Mouse (Mus musculus) liver, embryonic 16.5 days (tissue): ENCODE results near the gene Atp6v0a1. TPM values are rescaled to one million over a fixed set of nuclear protein-coding genes. Genes with fewer than 3 reads are reported as not detected.

ENCODE experiments used
- ATAC-seq: fragments of 200-750 bp; cut with Nextera tagmentation; 2 replicates; pipeline ENCODE4 v1.8.0; 2017; ENCODE audit warnings: low read depth, mild to moderate bottlenecking, moderate number of reproducible peaks, moderate library complexity
- H3K27ac ChIP-seq: fragments of 300-500 bp; sonication (generic); 2 replicates; pipeline ENCODE4 v1.5.1; 2014; ENCODE audit warnings: mild to moderate bottlenecking, low read length
- H3K27me3 ChIP-seq: fragments of 300-500 bp; sonication (generic); 2 replicates; pipeline ENCODE4 v1.6.1; 2014; ENCODE audit warnings: low read depth, low read length, mixed read lengths; ENCODE audit not compliant: control insufficient read depth, insufficient read depth
- H3K36me3 ChIP-seq: fragments of 300-500 bp; sonication (generic); 2 replicates; pipeline ENCODE4 v1.6.1; 2014; ENCODE audit warnings: mild to moderate bottlenecking; ENCODE audit not compliant: control insufficient read depth, insufficient read depth
- H3K4me1 ChIP-seq: fragments of 300-500 bp; sonication (generic); 2 replicates; pipeline ENCODE4 v1.6.1; 2014; ENCODE audit warnings: low read depth, low read length, mixed read lengths; ENCODE audit not compliant: control insufficient read depth
- H3K4me2 ChIP-seq: fragments of 300-500 bp; sonication (generic); 2 replicates; pipeline ENCODE4 v1.6.1; 2014; ENCODE audit warnings: low read depth, low read length, mixed read lengths
- H3K4me3 ChIP-seq: fragments of 300-500 bp; sonication (generic); 2 replicates; pipeline ENCODE4 v1.5.1; 2014; ENCODE audit warnings: low read depth, mild to moderate bottlenecking, low read length
- H3K9ac ChIP-seq: fragments of 300-500 bp; sonication (generic); 2 replicates; pipeline ENCODE4 v1.6.1; 2014; ENCODE audit warnings: low read depth, low read length
- H3K9me3 ChIP-seq: fragments of 300-500 bp; sonication (generic); replicated peaks from 2 replicates; pipeline ENCODE4 v1.6.1; 2016; ENCODE audit warnings: low read length; ENCODE audit not compliant: control insufficient read depth
- WGBS: fragments of 180-500 bp; shearing (Covaris S2); extraction: QIAGEN DNeasy Blood & Tissue Kit; methylation state at CpG from one replicate; pipeline ENCODE4 v1.1.7; 2014; ENCODE audit not compliant: insufficient replicate concordance; 5-methylcytosine and 5-hydroxymethylcytosine counted together
- polyA plus RNA-seq: library from polyadenylated mRNA; unstranded; fragments of >200 nt; fragmentation: Nextera tagmentation; extraction: Ambion mirVana; gene quantifications from 2 replicates; pipeline ENCODE4 v1.2.1, GENCODE M21; 2015

Atp6v0a1 gene
- polyA plus RNA-seq, 1 experiment from 2014 or later: 47.5 TPM

DNA sequence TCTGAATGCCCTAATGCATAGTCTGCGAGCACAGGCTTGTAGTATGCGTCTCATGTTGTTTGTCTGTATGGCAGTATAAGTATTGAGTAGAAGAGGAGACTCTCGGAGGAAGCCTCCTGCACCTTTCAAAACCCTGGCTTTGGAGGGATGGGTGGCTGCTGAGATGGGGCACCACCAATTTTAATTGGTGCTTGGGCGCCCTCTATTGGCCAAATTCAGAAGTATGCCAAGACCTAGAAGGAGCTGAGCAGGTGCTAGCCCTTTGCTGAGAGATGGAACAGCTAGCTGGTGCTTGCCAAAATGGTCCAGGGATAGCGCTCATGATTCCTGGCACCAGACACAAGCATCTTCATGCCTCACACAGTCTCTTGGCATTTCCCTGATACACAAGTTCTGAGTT is 48.6 kb downstream of the Atp6v0a1 start:
- peaks cover 29% of the 10 kb centered on the region for H3K36me3 ChIP-seq
- 0 out of 2 replicates have a peak, but pooled peaks have one; percentile 33 for ATAC-seq
- H3K27me3 ChIP-seq: no peaks in the 10 kb centered on the region
- peaks cover 3% of the 10 kb centered on the region; the same call in 1 of the 2 replicates for H3K9me3 ChIP-seq
- no peak overlapping the region for H3K9ac ChIP-seq
- no peak overlapping the region for H3K4me2 ChIP-seq
- 24% methylated on average over 5 of the region's 5 CpGs for WGBS
- H3K4me3 ChIP-seq: no peak overlapping the region
- no peak overlapping the region for H3K27ac ChIP-seq
- peaks cover 20% of the 10 kb centered on the region for H3K4me1 ChIP-seq

DNA sequence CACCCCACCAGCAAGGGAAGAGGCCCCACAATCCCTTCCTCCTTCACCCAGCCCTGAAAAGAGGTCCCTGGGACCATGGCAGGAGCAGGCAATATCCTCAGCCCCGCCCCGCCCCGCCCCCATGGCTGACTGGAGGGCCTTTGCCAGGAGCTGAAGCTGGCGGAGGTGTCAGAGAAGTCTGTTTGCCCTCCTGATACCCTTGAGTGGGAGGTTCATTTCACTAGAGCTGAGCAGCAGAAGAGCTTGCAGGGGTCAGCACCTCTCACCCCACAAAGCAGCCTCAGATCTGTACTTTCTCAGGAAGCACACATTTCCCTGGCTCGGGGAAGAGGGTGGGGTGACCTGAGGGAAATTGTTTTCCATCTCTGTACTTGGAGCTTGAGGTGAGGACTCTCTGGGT is 49.5 kb downstream of the Atp6v0a1 start:
- peaks cover 28% of the 10 kb centered on the region for H3K4me1 ChIP-seq
- no peak overlapping the region for H3K9ac ChIP-seq
- no peak overlapping the region for H3K4me3 ChIP-seq
- ATAC-seq: no peak
- H3K36me3 ChIP-seq: peaks cover 21% of the 10 kb centered on the region
- no peak overlapping the region for H3K27ac ChIP-seq
- no peaks in the 10 kb centered on the region for H3K27me3 ChIP-seq
- WGBS: 60% methylated on average over 5 of the region's 5 CpGs
- peaks cover 1% of the 10 kb centered on the region; the same call in 1 of the 2 replicates for H3K9me3 ChIP-seq
- H3K4me2 ChIP-seq: no peak overlapping the region

DNA sequence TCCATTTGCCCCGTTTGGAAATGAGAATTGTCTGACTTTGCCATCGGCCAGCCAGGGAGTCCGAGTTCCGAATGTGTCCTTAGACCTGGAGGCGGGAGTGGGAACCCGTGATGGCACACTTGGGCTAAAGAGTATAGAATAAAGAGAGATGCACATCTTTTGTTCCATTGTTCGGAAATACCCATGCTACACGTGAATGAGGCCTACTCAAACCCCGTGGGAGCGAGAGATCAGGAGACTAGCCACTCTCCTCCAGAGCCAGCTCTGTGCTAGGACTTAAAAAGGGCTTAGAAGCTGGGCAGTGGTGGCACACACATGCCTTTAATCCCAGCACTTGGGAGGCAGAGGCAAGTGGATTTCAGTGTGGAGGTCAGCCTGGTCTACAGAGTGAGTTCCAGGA is 50.2 kb downstream of the Atp6v0a1 start:
- Histone ChIP-seq H3K9me3 (no peaks in the 10 kb centered on the region), H3K36me3 (peaks cover 19% of the 10 kb centered on the region), H3K4me2 (no peak overlapping the region), H3K4me1 (peaks cover 36% of the 10 kb centered on the region), H3K27me3 (no peaks in the 10 kb centered on the region), H3K27ac (no peak overlapping the region), H3K9ac (no peak overlapping the region), H3K4me3 (no peak overlapping the region)
- 88% methylated on average over 10 of the region's 10 CpGs for WGBS
- no peak for ATAC-seq

DNA sequence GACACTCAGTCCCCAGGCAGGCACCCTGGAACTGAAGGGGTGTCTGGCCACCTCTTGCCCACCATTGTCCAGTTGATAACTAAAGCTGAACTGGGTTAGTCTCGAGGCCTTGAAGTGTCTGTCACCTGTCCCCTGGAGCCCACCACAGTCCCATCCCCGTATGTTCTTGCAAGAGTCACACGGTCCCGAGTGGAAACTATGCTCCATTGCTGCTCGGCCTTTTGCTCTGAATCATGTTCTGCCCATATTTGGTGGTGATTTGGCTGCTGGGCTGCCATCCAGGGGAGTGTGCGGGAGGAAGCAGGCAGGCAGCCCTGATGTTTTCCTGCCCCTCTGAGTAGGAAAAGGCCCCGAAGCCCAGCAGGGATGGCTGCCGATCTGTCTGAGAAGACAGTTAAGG is 50.9 kb downstream of the Atp6v0a1 start:
- peaks cover 42% of the 10 kb centered on the region for H3K4me1 ChIP-seq
- peak overlapping the region; percentile 2; the same call in 1 of the 2 replicates for H3K27ac ChIP-seq
- WGBS: 76% methylated on average over 8 of the region's 8 CpGs
- no peak overlapping the region for H3K9ac ChIP-seq
- no peaks in the 10 kb centered on the region for H3K9me3 ChIP-seq
- ATAC-seq: no peak
- no peak overlapping the region for H3K4me3 ChIP-seq
- H3K27me3 ChIP-seq: no peaks in the 10 kb centered on the region
- no peak overlapping the region for H3K4me2 ChIP-seq
- peaks cover 19% of the 10 kb centered on the region for H3K36me3 ChIP-seq

DNA sequence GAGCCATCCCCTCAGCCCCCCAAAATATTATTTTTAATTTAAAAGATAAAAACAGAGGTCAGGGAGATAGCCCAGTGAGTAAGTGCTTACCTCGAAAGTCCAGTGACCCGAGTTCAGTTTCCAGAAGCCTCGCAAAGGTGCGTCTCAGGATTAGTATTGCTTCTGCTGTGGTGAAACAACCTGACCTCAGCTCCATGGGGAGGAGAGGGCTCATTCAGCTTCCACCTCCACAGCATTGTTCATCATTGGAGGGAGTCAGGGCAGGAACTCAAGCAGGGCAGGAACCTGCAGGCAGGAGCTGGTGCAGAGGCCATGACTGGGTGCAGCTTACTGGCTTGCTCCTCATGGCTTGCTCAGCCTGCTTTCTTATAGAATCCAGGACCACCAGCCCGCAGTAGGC is 51.8 kb downstream of the Atp6v0a1 start:
- peaks cover 50% of the 10 kb centered on the region for H3K4me1 ChIP-seq
- no peaks in the 10 kb centered on the region for H3K27me3 ChIP-seq
- peaks cover 10% of the 10 kb centered on the region for H3K36me3 ChIP-seq
- WGBS: 88% methylated on average over 5 of the region's 5 CpGs
- no peak overlapping the region for H3K4me3 ChIP-seq
- no peak overlapping the region for H3K27ac ChIP-seq
- no peaks in the 10 kb centered on the region for H3K9me3 ChIP-seq
- no peak overlapping the region for H3K4me2 ChIP-seq
- no peak overlapping the region for H3K9ac ChIP-seq
- ATAC-seq: no peak

DNA sequence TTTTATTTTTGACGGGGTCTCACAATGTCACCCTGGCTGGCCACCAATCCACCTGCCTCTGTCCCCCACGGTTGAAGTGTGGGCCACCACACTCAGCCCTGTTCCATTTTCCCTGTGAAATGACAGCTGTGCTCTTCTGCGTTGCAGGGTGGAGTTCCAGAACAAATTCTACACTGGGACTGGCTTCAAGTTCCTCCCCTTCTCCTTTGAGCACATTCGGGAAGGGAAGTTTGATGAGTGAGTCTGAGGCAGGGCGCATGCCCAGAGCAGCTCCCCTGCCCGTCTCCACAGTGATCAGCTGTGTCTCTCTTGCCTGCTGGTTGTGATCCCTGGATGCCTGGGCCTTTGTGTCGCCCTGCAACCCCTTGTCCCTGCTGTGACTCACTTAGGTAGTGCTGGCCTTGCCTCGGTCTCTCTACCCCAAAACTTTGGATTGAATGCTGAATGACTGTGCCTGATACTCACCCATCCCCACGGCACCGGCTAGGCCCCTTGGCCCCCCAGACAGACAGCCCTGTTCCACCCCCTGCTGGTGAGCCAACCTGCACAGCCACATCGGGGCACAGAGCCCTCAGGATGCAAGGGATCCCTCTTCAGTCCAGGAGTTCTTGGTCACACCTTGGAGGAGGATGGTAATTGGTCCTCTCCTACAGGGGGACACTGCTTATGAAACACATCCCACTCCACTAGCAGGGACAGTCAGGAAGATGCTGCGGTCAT is 53.1 kb downstream of the Atp6v0a1 start:
- Histone ChIP-seq H3K4me2 (no peak overlapping the region), H3K4me3 (no peak overlapping the region), H3K27ac (peak overlapping the region; percentile 100), H3K9me3 (no peaks in the 10 kb centered on the region), H3K27me3 (no peaks in the 10 kb centered on the region), H3K9ac (no peak overlapping the region; the same call in 1 of the 2 replicates), H3K4me1 (peaks cover 60% of the 10 kb centered on the region), H3K36me3 (peaks cover 8% of the 10 kb centered on the region)
- no peak for ATAC-seq
- WGBS: 66% methylated on average over 12 of the region's 12 CpGs

DNA sequence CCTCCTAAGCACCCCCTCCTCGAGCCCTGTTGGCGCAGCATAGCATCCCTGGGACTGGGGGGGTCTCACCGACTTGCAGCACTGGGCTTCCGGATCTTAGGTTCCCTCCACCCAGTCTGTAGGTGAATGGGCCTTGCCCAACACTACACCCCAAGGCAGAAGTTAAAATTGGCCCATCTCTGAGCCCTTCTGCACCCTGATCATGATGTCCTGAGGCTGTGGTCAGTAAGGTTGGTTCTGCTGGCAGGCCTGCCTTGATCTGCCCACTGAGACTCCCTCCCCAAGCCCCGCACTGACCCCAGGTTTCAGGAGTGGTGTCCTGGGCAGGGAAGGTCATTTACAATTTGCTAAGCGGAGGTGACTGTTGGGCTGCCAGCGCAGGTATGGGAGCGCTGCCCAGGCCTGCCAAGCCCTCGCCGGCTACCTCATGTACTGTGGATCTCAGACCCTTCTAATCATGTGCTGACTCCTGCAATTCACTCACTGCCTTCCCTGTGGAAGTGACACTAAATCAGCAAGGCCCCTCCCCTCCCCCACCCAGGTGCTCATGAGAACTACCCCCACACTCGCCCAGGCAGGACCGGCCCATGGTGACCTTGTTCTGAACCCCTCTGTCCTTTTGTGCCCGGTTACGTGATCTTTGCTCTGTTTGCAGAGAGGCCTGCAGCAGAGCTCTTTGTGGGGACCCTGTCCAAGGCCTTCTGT is 53.9 kb downstream of the Atp6v0a1 start:
- Histone ChIP-seq H3K4me3 (peak overlapping the region; percentile 7), H3K4me2 (peak overlapping the region; percentile 49), H3K27me3 (no peaks in the 10 kb centered on the region), H3K36me3 (peaks cover 5% of the 10 kb centered on the region), H3K9me3 (no peaks in the 10 kb centered on the region), H3K9ac (peak overlapping the region; percentile 69), H3K4me1 (peaks cover 54% of the 10 kb centered on the region), H3K27ac (peak overlapping the region; percentile 100)
- WGBS: 52% methylated on average over 14 of the region's 14 CpGs
- no peak; the same call in 1 of the 2 replicates for ATAC-seq

DNA sequence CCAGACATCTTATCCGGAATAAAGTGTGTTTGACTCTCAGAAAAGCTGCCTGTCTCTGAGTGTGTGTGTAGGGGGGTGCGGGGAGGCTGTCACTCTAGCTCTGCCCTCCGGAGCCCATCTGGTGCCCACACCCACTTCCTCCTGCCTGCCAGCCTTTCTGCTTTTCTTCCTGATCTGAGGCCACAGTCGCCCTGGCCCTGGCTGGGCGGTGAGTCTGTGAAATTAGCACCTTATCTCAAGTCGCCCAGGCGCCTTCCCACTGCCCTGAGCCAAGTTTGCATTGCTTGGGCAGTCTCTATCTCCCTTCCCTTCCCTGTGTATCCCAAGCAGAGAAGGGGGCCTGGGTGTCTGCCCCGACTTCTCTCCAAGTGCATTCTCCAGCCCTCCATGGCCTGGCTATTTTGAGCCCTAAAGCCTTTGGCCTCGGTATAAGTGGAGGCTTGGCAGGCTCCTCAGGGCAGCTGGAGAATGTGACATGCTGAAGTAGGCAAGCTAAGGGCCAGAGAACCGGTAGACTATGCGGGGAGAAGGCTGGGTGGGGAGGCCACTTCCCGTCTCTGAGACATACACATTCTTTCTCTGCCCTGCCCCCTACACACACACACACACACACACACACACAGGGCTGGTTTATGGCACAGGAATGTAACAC is 54.5 kb downstream of the Atp6v0a1 start:
- Histone ChIP-seq H3K27me3 (no peaks in the 10 kb centered on the region), H3K9me3 (no peaks in the 10 kb centered on the region), H3K4me2 (peak overlapping the region; percentile 49), H3K36me3 (peaks cover 5% of the 10 kb centered on the region), H3K4me1 (peaks cover 49% of the 10 kb centered on the region), H3K4me3 (peak overlapping the region; percentile 35), H3K27ac (peak overlapping the region; percentile 100), H3K9ac (peak overlapping the region; percentile 69)
- 3% methylated on average over 12 of the region's 12 CpGs for WGBS
- ATAC-seq: peak; percentile 94
